Mouse (Mus musculus): ENCODE results near the gene Klrb1b. TPM values are rescaled to one million over a fixed set of nuclear protein-coding genes. Genes with fewer than 3 reads are reported as not detected.

The Klrb1b gene
- polyA plus RNA-seq (2015; fragmentation: Nextera tagmentation; extraction: Ambion mirVana): 0.26 and 0.35 TPM in 2 replicates

DNA sequence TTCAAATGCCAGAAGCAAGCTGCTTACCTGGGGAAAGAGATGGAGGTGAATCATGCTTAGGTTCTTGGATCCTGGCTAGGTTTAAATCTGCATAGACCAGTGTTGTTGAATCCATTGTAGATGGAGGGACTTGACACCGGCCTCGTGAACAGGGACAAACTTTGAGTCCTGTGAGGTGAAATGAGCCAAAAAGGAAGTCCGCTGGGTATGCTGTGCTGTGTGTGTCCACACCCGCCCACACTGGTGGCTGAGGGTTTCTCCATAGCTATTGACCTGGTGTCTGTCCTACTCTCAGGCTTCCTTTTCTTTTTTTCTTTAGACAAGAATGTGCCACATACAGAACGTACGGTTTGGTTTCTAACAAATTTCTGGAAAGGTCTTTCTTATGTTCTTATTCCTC is at the start of gene Klrb1b, which contains the start of gene Gm44511:
Gene Klrb1b (minus strand): TSS at position 200 of the 400 bp plus-strand sequence.
Gene Gm44511 (minus strand): TSS at position 184 of the 400 bp plus-strand sequence.
- Histone ChIP-seq H3K27me3 (replicated peaks; ENCODE audit: insufficient read depth, low read length) (no peaks in the 10 kb centered on the region), H3K9ac (replicated peaks; ENCODE audit: low read depth) (no peak within 1 kb of the TSS), H3K4me1 (ENCODE audit: insufficient read depth, low read depth, low read length) (no peaks in the 10 kb centered on the region), H3K4me3 (ENCODE audit: low read depth, low read length) (no peak within 1 kb of the TSS), H3K9me3 (ENCODE audit: low read length) (no peaks in the 10 kb centered on the region), H3K36me3 (ENCODE audit: insufficient read depth, low read length) (no peaks in the 10 kb centered on the region), H3K4me2 (replicated peaks; ENCODE audit: low read depth, low read length) (no peak within 1 kb of the TSS), H3K27ac (ENCODE audit: low read length) (no peak within 1 kb of the TSS)
- DNase-seq (ENCODE audit: low spot score) (no peak), ATAC-seq (no peak)
- no peak for TF ChIP-seq EP300 (IDR thresholded peaks at IDR 0.05)
- TF ChIP-seq CTCF (IDR thresholded peaks at IDR 0.05): no peak
- 79% methylated on average over 6 of the region's 6 CpGs for WGBS

DNA sequence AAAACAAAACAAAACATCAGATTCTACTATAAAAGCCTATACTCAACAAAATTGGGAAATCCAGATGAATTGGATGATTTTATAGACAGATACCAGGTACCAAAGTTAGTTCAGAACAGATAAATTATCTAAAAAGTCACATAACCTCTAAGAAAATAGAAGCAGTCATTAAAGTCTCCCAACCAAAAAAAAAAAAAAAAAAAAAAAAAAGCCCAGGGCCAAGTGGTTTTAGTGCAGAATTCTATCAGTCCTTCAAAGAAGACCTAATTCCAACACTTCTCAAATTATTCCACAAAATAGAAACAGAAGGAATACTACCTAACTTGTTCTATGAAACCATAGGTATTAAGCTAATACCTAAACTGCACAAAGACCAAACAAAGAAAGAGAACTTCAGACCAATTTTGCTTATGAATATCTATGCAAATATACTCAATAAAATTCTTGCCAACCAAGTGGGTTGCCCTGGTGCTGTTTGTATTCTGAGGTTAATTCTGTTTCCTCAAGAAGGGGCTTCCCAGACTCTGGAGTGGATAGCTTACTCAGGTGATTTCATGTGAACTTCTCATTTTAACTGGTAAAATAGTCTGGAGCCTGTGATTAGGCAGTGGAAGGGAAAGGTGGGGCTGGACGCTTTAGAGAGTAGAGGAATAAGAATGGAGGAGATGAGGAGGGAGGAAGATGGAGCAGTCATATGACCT is 45.9 kb upstream of the Klrb1b start:
- 73% methylated on average over 1 of the region's 1 CpGs for WGBS

DNA sequence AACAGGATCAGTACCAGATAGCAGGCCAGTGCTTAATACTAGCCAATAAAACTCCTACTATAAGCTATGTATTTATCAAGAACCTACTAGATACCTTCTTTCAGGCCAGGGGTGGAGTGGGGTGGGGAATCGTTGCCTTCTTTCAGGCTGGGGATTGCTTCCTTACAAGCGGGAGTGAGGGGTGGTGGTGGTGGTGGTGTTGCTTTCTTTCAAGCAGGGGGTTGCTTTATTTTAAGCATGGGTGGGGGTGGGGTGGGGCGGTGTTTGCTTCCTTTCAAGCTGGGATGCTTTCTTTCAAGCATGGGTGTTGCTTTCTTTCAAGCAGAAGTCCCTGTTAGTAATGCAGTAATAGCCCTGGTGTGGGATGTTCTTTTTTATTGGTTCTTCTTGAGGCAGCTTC is 42.7 kb upstream of the Klrb1b start:
- Histone ChIP-seq H3K27me3 (replicated peaks; ENCODE audit: insufficient read depth, low read length) (no peaks in the 10 kb centered on the region), H3K9ac (replicated peaks; ENCODE audit: low read depth) (no peak overlapping the region), H3K9me3 (ENCODE audit: low read length) (no peaks in the 10 kb centered on the region), H3K36me3 (ENCODE audit: insufficient read depth, low read length) (no peaks in the 10 kb centered on the region), H3K4me3 (ENCODE audit: low read depth, low read length) (no peak overlapping the region), H3K4me2 (replicated peaks; ENCODE audit: low read depth, low read length) (no peak overlapping the region), H3K4me1 (ENCODE audit: insufficient read depth, low read depth, low read length) (no peaks in the 10 kb centered on the region), H3K27ac (ENCODE audit: low read length) (no peak overlapping the region)
- no peak for TF ChIP-seq EP300 (IDR thresholded peaks at IDR 0.05)
- TF ChIP-seq CTCF (IDR thresholded peaks at IDR 0.05): no peak
- DNase-seq (ENCODE audit: low spot score) (no peak), ATAC-seq (no peak)
- 51% methylated on average over 3 of the region's 3 CpGs for WGBS

More for the DNA sequence above, 45.9 kb upstream of the Klrb1b start:
- Histone ChIP-seq H3K4me1 (ENCODE audit: insufficient read depth, low read depth, low read length) (no peaks in the 10 kb centered on the region), H3K4me2 (replicated peaks; ENCODE audit: low read depth, low read length) (no peak overlapping the region), H3K27me3 (replicated peaks; ENCODE audit: insufficient read depth, low read length) (no peaks in the 10 kb centered on the region), H3K4me3 (ENCODE audit: low read depth, low read length) (no peak overlapping the region), H3K9me3 (ENCODE audit: low read length) (no peaks in the 10 kb centered on the region), H3K36me3 (ENCODE audit: insufficient read depth, low read length) (no peaks in the 10 kb centered on the region), H3K27ac (ENCODE audit: low read length) (no peak overlapping the region), H3K9ac (replicated peaks; ENCODE audit: low read depth) (no peak overlapping the region)
- TF ChIP-seq EP300 (IDR thresholded peaks at IDR 0.05): no peak
- TF ChIP-seq CTCF (IDR thresholded peaks at IDR 0.05): no peak
- ATAC-seq: no peak
- DNase-seq (ENCODE audit: low spot score): no peak

DNA sequence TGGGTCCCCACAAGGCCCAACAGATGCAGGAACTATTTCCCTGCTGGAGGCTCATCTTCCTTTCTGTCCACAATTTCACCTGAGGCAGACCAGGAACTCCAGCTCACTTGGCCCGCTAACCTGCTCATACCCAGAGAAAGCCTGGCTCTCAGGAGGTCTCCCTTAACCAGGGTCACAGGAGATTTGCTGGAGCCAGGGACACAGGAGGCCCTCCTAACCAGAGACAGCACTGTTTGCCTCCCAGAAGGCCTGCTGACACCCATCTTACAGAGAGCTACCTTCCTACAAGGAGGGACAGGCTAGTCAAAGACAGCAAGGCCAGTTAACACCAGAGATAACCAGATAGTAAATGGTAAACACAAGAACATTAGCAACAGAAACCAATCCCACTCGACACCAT is 31.8 kb upstream of the Klrb1b start:
- H3K27ac ChIP-seq (ENCODE audit: low read length): no peak overlapping the region
- no peaks in the 10 kb centered on the region for H3K27me3 ChIP-seq (replicated peaks; ENCODE audit: insufficient read depth, low read length)
- no peak overlapping the region for H3K4me2 ChIP-seq (replicated peaks; ENCODE audit: low read depth, low read length)
- TF ChIP-seq EP300 (IDR thresholded peaks at IDR 0.05) (no peak), CTCF (IDR thresholded peaks at IDR 0.05) (no peak)
- H3K9ac ChIP-seq (replicated peaks; ENCODE audit: low read depth): no peak overlapping the region
- no peaks in the 10 kb centered on the region for H3K36me3 ChIP-seq (ENCODE audit: insufficient read depth, low read length)
- no peak overlapping the region for H3K4me3 ChIP-seq (ENCODE audit: low read depth, low read length)
- ATAC-seq: no peak
- H3K9me3 ChIP-seq (ENCODE audit: low read length): no peaks in the 10 kb centered on the region
- WGBS: 81% methylated on average over 2 of the region's 2 CpGs
- no peak for DNase-seq (ENCODE audit: low spot score)
- H3K4me1 ChIP-seq (ENCODE audit: insufficient read depth, low read depth, low read length): peaks cover 9% of the 10 kb centered on the region; the same call in 1 of the 2 replicates

DNA sequence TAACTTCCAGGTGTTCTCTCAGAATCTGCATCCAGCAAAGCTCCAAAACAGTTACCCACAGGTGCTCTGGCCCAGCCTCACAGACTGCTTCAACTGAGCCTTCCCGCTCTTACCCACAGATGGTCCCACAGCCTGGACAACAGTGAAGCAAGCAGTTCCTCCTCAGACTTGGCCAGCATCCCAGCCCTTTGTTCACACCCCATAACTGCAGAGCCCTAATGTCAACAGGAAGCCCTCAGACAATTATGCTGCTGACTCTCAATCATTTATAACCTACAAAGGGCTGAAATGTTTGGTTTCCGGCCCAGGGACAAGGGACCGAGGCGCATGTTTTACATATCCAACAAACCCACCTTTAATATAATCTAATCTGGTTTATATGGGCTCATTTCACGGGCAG is 30.1 kb upstream of the Klrb1b start:
- Histone ChIP-seq H3K27ac (ENCODE audit: low read length) (peak overlapping the region; percentile 43), H3K4me2 (replicated peaks; ENCODE audit: low read depth, low read length) (no peak overlapping the region), H3K27me3 (replicated peaks; ENCODE audit: insufficient read depth, low read length) (no peaks in the 10 kb centered on the region), H3K36me3 (ENCODE audit: insufficient read depth, low read length) (no peaks in the 10 kb centered on the region), H3K9ac (replicated peaks; ENCODE audit: low read depth) (no peak overlapping the region), H3K9me3 (ENCODE audit: low read length) (no peaks in the 10 kb centered on the region), H3K4me3 (ENCODE audit: low read depth, low read length) (no peak overlapping the region), H3K4me1 (ENCODE audit: insufficient read depth, low read depth, low read length) (peaks cover 9% of the 10 kb centered on the region; the same call in 1 of the 2 replicates)
- TF ChIP-seq CTCF (IDR thresholded peaks at IDR 0.05) (peak; percentile 38; the same call in 1 of the 2 replicates), EP300 (IDR thresholded peaks at IDR 0.05) (peak; percentile 96)
- peak; percentile 95 for DNase-seq (ENCODE audit: low spot score)
- WGBS: 23% methylated on average over 5 of the region's 5 CpGs
- ATAC-seq: peak; percentile 96

DNA sequence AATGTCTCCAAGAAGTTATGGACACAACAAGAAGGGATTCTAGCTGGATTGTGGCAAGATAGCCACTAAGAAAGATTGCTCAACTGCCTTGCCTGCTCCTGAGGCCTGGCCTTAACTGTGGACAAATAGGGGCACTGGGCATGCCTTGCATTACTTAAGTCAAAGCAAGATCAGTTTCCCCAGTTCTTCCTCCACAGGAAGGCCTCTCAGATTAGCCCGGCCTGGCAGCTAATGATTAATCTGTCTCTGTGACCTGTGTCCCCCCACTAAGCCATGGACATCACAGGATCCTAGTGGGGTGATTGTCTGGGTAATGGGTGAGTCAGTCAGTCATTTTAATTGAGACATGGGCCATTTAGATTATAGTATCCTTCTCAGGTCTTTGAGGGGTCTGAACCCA is 29.3 kb upstream of the Klrb1b start:
- Histone ChIP-seq H3K4me2 (replicated peaks; ENCODE audit: low read depth, low read length) (no peak overlapping the region), H3K4me1 (ENCODE audit: insufficient read depth, low read depth, low read length) (peaks cover 9% of the 10 kb centered on the region; the same call in 1 of the 2 replicates), H3K4me3 (ENCODE audit: low read depth, low read length) (no peak overlapping the region), H3K27me3 (replicated peaks; ENCODE audit: insufficient read depth, low read length) (no peaks in the 10 kb centered on the region), H3K36me3 (ENCODE audit: insufficient read depth, low read length) (no peaks in the 10 kb centered on the region), H3K9ac (replicated peaks; ENCODE audit: low read depth) (no peak overlapping the region), H3K27ac (ENCODE audit: low read length) (peak overlapping the region; percentile 43), H3K9me3 (ENCODE audit: low read length) (no peaks in the 10 kb centered on the region)
- TF ChIP-seq CTCF (IDR thresholded peaks at IDR 0.05) (no peak), EP300 (IDR thresholded peaks at IDR 0.05) (no peak)
- DNase-seq (ENCODE audit: low spot score) (no peak), ATAC-seq (no peak)
- 35% methylated on average over 1 of the region's 1 CpGs for WGBS
